Mouse (Mus musculus): ENCODE results near the gene Clta. TPM values are rescaled to one million over a fixed set of nuclear protein-coding genes. Genes with fewer than 3 reads are reported as not detected.

The Clta gene
- total and polyA plus RNA-seq, 3 experiments: 451 to 589 TPM; not detected in 1

DNA sequence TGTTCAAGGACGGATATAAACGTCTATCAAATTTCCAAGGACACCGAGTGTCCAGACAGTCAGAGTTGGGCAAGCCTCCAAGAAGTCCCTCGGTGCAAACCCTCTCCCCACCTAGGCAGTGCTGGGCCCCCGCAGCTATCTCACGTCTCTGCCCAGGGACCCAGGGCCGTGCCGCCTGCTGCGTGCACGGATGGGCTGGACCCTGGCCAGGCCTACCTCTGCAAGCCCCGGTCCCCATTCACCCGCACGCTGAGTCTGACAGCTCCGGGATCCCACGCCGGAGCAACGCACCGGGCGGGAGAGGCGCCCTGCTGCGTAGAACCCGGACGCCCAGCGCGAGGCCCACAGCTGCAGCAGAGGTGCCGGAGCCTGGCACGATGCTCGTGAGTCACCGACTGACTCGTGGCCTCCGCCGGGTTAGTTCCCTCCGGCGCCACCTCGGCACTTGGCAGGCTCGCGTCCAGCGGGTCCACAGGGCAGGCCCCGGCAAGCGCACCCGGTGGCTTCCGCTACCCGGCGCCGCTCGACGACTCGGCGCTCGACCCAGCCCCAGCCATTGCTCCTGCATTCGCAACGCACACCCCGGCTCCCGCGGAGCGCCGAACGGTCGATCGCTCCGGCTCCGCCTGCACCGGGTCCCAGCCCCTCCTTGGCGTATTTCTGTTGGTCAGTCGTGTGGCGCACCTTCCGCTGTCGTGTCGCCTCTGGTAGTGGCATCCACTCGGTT is 68.1 kb downstream of the Clta start:
- Histone ChIP-seq H3K9me3 (replicated peaks; ENCODE audit: insufficient read depth, low read length) (no peaks in the 10 kb centered on the region), H3K27ac (ENCODE audit: control insufficient read depth, low read depth, low read length) (peak overlapping the region; percentile 81), H3K79me2 (ENCODE audit: control insufficient read depth, insufficient read depth, low read length, poor library complexity) (peaks cover 33% of the 10 kb centered on the region), H3K36me3 (ENCODE audit: control insufficient read depth in 1 of 2, insufficient read depth in 2 of 2, low read length in 2 of 2) (peaks cover 0 to 23% of the 10 kb centered on the region in 2 experiments; a peak in 2 of 4 replicates), H3K9ac (ENCODE audit: control insufficient read depth, low read depth, low read length, poor library complexity, severe bottlenecking) (peak overlapping the region; percentile 77), H3K4me1 (ENCODE audit: control insufficient read depth in 1 of 2, insufficient read depth in 2 of 2, low read length in 2 of 2) (peaks cover 16 to 18% of the 10 kb centered on the region in 2 experiments), H3K27me3 (ENCODE audit: control insufficient read depth in 1 of 2, insufficient read depth in 2 of 2, low read length in 2 of 2) (no peaks in the 10 kb centered on the region), H3K4me3 (ENCODE audit: control insufficient read depth in 1 of 2, insufficient read depth in 1 of 2, low read depth in 2 of 2, low read length in 2 of 2) (peak overlapping the region; percentile 70 to 87)
- DNase-seq (ENCODE audit: low read depth, low spot score): peak; percentile 93
- TF ChIP-seq CHD1 (IDR thresholded peaks at IDR 0.05; ENCODE audit: low read depth, low read length) (no peak), MAZ (IDR thresholded peaks at IDR 0.05; ENCODE audit: low read depth, low read length) (peak; percentile 83; the same call in 1 of the 2 replicates), MAX (IDR thresholded peaks at IDR 0.05; ENCODE audit: low read length) (no peak), SIN3A (IDR thresholded peaks at IDR 0.05; ENCODE audit: low read length) (peak; percentile 94), ETS1 (IDR thresholded peaks at IDR 0.05; ENCODE audit: low read depth, low read length) (peak; percentile 67), JUND (IDR thresholded peaks at IDR 0.05; ENCODE audit: low read depth, low read length) (no peak), NELFE (IDR thresholded peaks at IDR 0.05; ENCODE audit: low read depth, low read length) (peak; percentile 76; the same call in 1 of the 2 replicates), RCOR1 (IDR thresholded peaks at IDR 0.05; ENCODE audit: low read depth, low read length) (no peak; the same call in 1 of the 2 replicates), TBP (IDR thresholded peaks at IDR 0.05; ENCODE audit: low read depth, low read length) (peak; percentile 68), TCF12 (IDR thresholded peaks at IDR 0.05; ENCODE audit: low read depth, low read length) (peak; percentile 57; the same call in 1 of the 2 replicates), USF1 (IDR thresholded peaks at IDR 0.05; ENCODE audit: low read depth, low read length) (no peak), POLR2A (IDR thresholded peaks at IDR 0.05; ENCODE audit: control insufficient read depth in 1 of 2, insufficient read depth in 1 of 2, low read depth in 1 of 2, low read length in 2 of 2, poor library complexity in 1 of 2) (peak; percentile 80 to 83; a peak in 3 of 4 replicates), ELF1 (IDR thresholded peaks at IDR 0.05; ENCODE audit: low read depth, low read length) (peak; percentile 88), BHLHE40 (IDR thresholded peaks at IDR 0.05; ENCODE audit: borderline replicate concordance, low read depth, low read length) (no peak), MXI1 (IDR thresholded peaks at IDR 0.05; ENCODE audit: low read depth, low read length) (peak; percentile 94; the same call in 1 of the 2 replicates), NRF1 (IDR thresholded peaks at IDR 0.05; ENCODE audit: insufficient read depth, low read depth, low read length, poor library complexity, severe bottlenecking) (peak; percentile 52; the same call in 1 of the 2 replicates), ZNF384 (IDR thresholded peaks at IDR 0.05; ENCODE audit: low read depth, low read length) (no peak), KAT2A (conservative IDR thresholded peaks at IDR 0.05; ENCODE audit: low read depth, low read length) (no peak; the same call in 1 of the 2 replicates), ZC3H11A (IDR thresholded peaks at IDR 0.05; ENCODE audit: low read depth, low read length) (no peak), E2F4 (IDR thresholded peaks at IDR 0.05; ENCODE audit: borderline replicate concordance, low read depth, low read length) (no peak), CHD2 (IDR thresholded peaks at IDR 0.05; ENCODE audit: low read length) (no peak), EP300 (IDR thresholded peaks at IDR 0.05; ENCODE audit: low read depth in 1 of 2, low read length in 2 of 2) (no peak), MAFK (IDR thresholded peaks at IDR 0.05; ENCODE audit: borderline replicate concordance, low read depth, low read length) (no peak), SMC3 (IDR thresholded peaks at IDR 0.05; ENCODE audit: low read depth, low read length) (no peak), POLR2AphosphoS5 (IDR thresholded peaks at IDR 0.05; ENCODE audit: borderline replicate concordance, low read depth, low read length) (no peak), HCFC1 (IDR thresholded peaks at IDR 0.05; ENCODE audit: low read depth, low read length) (peak; percentile 88), MYC (IDR thresholded peaks at IDR 0.05; ENCODE audit: low read depth, low read length) (no peak), POLR2AphosphoS2 (IDR thresholded peaks at IDR 0.05; ENCODE audit: low read length) (peak; percentile 62; the same call in 1 of the 2 replicates), RAD21 (IDR thresholded peaks at IDR 0.05; ENCODE audit: low read depth, low read length) (no peak), ZMIZ1 (IDR thresholded peaks at IDR 0.05; ENCODE audit: low read depth, low read length) (peak; percentile 74; the same call in 1 of the 2 replicates), MEF2A (IDR thresholded peaks at IDR 0.05; ENCODE audit: extremely low read depth, insufficient replicate concordance, low read depth, low read length, poor library complexity, severe bottlenecking) (no peak), GATA1 (IDR thresholded peaks at IDR 0.05; ENCODE audit: low read depth, low read length) (no peak), CTCF (IDR thresholded peaks at IDR 0.05 in 2 of 3, conservative IDR thresholded peaks at IDR 0.05 in 1 of 3; ENCODE audit: control insufficient read depth in 1 of 3, insufficient read depth in 1 of 3, low read depth in 2 of 3, low read length in 3 of 3, poor library complexity in 1 of 3, severe bottlenecking in 1 of 3) (no peak), GABPA (IDR thresholded peaks at IDR 0.05; ENCODE audit: low read depth, low read length) (no peak), UBTF (IDR thresholded peaks at IDR 0.05; ENCODE audit: borderline replicate concordance, insufficient read depth, low read depth, low read length) (0 out of 2 replicates have a peak, but pooled peaks have one; percentile 51), MYB (IDR thresholded peaks at IDR 0.05; ENCODE audit: low read depth, low read length) (0 out of 2 replicates have a peak, but pooled peaks have one; percentile 35)
